ENCODE assay signal across 30 mouse cellular contexts in genomic region chr6:135085703-135086102, GRCm38 (mm10). TPM values are rescaled to one million over a fixed set of nuclear protein-coding genes. Genes with fewer than 3 reads are reported as not detected.
DNase-seq lines count a peak whose midpoint lies in the region; ATAC-seq and TF ChIP-seq lines count a peak whose summit lies in the region.
"Had no signal": no experiment of that assay in that cellular context is flagged by ENCODE, and none has a peak within 500 bp of the region (broad histone marks: within the 10 kb centered on the region; RNA-seq: fewer than 3 reads in every experiment).

No protein-coding gene starts in this region.

- TF ChIP-seq EP300 in lung, postnatal 0 days (IDR thresholded peaks at IDR 0.05), result no peak

- no peak overlapping the region for H3K9ac ChIP-seq in lung, postnatal 0 days (replicated peaks; ENCODE audit: low read depth)
- H3K9ac ChIP-seq in hindbrain, postnatal 0 days (replicated peaks; ENCODE audit: low read length), result no peak overlapping the region
- H3K9ac ChIP-seq: embryonic facial prominence, embryonic 13.5 days; embryonic facial prominence, embryonic 15.5 days; forebrain, embryonic 12.5 days had no signal

- no peak overlapping the region for H3K27ac ChIP-seq in lung, postnatal 0 days (ENCODE audit: low read length)
- no peak overlapping the region for H3K27ac ChIP-seq in hindbrain, postnatal 0 days
- H3K27ac ChIP-seq: embryonic facial prominence, embryonic 13.5 days; embryonic facial prominence, embryonic 15.5 days; forebrain, embryonic 10.5 days; forebrain, embryonic 12.5 days had no signal

- ATAC-seq in lung, postnatal 0 days, result peak; percentile 8
- no peak for ATAC-seq in hindbrain, postnatal 0 days
- ATAC-seq: activated CD4-positive, CD25-positive, alpha-beta regulatory T cell, adult 4 months; forebrain, embryonic 14.5 days; forebrain, embryonic 16.5 days; Patski had no signal

- no peaks in the 10 kb centered on the region for H3K27me3 ChIP-seq in lung, postnatal 0 days (replicated peaks; ENCODE audit: insufficient read depth, low read length)
- H3K27me3 ChIP-seq in hindbrain, postnatal 0 days (ENCODE audit: insufficient read depth, low read length), result no peaks in the 10 kb centered on the region
- H3K27me3 ChIP-seq: embryonic facial prominence, embryonic 13.5 days; embryonic facial prominence, embryonic 15.5 days; forebrain, embryonic 12.5 days; Patski had no signal

- WGBS in lung, postnatal 0 days, result 86% methylated on average over 1 of the region's 1 CpGs
- WGBS in hindbrain, postnatal 0 days, result 90% methylated on average over 1 of the region's 1 CpGs

- H3K4me3 ChIP-seq in lung, postnatal 0 days (ENCODE audit: low read depth, low read length), result no peak overlapping the region
- no peak overlapping the region for H3K4me3 ChIP-seq in hindbrain, postnatal 0 days (ENCODE audit: low read length)
- H3K4me3 ChIP-seq: embryonic facial prominence, embryonic 13.5 days; embryonic facial prominence, embryonic 15.5 days; erythroblast, embryonic 14.5 days; forebrain, embryonic 10.5 days; forebrain, embryonic 12.5 days had no signal

- TF ChIP-seq CTCF in lung, postnatal 0 days (IDR thresholded peaks at IDR 0.05), result no peak
- no peak for TF ChIP-seq CTCF in hindbrain, postnatal 0 days (IDR thresholded peaks at IDR 0.05; ENCODE audit: low read depth)

- H3K4me2 ChIP-seq in lung, postnatal 0 days (replicated peaks; ENCODE audit: low read depth, low read length), result no peak overlapping the region
- H3K4me2 ChIP-seq in hindbrain, postnatal 0 days (ENCODE audit: low read depth, low read length), result no peak overlapping the region
- H3K4me2 ChIP-seq: embryonic facial prominence, embryonic 13.5 days; embryonic facial prominence, embryonic 15.5 days; forebrain, embryonic 12.5 days had no signal

- H3K9me3 ChIP-seq in lung, postnatal 0 days (ENCODE audit: low read length), result no peaks in the 10 kb centered on the region
- H3K9me3 ChIP-seq in hindbrain, postnatal 0 days (ENCODE audit: low read length), result no peaks in the 10 kb centered on the region
- H3K9me3 ChIP-seq: embryonic facial prominence, embryonic 13.5 days; embryonic facial prominence, embryonic 15.5 days; forebrain, embryonic 10.5 days; forebrain, embryonic 12.5 days; G1E had no signal

- H3K4me1 ChIP-seq in lung, postnatal 0 days (ENCODE audit: insufficient read depth, low read depth, low read length), result no peaks in the 10 kb centered on the region
- no peaks in the 10 kb centered on the region for H3K4me1 ChIP-seq in hindbrain, postnatal 0 days (ENCODE audit: insufficient read depth, low read length)

- H3K36me3 ChIP-seq in lung, postnatal 0 days (ENCODE audit: insufficient read depth, low read length), result no peaks in the 10 kb centered on the region
- no peaks in the 10 kb centered on the region for H3K36me3 ChIP-seq in hindbrain, postnatal 0 days (ENCODE audit: insufficient read depth, low read length)
- H3K36me3 ChIP-seq: embryonic facial prominence, embryonic 13.5 days; embryonic facial prominence, embryonic 15.5 days; forebrain, embryonic 10.5 days; forebrain, embryonic 12.5 days; G1E had no signal

- no peak for DNase-seq in lung, postnatal 0 days (ENCODE audit: low spot score)
- no peak for DNase-seq in lung, postnatal 10 days
- DNase-seq in R1 (ENCODE audit: low read depth, low spot score), result peak; percentile 70
- DNase-seq in hindbrain, postnatal 0 days (ENCODE audit: low spot score), result no peak
- DNase-seq in adrenal gland, postnatal 4 days (ENCODE audit: low spot score in 2 of 2), result no peak
- DNase-seq: adrenal gland, adult 8-10 months; adrenal gland, postnatal 14 days; adrenal gland, postnatal 36 days; cerebellum, adult 11 months; cerebellum, adult 18-20 months; cerebellum, adult 8-10 months; cerebellum, adult 9-11 months; cerebellum, postnatal 14 days; cerebellum, postnatal 36 days; embryo, embryonic 11 days had no signal

RNA-seq across cellular contexts. Expression of gene Gprc5a, which starts 20.3 kb away (rescaled TPM):
- polyA plus RNA-seq in lung, postnatal 0 days (2015; fragmentation: Nextera tagmentation; extraction: Ambion mirVana), result 601 and 607 TPM in 2 replicates
- total RNA-seq in hindbrain, postnatal 0 days (2014; rRNA removed), result 0.25 and 0.63 TPM in 2 replicates
- 0.30 and 0.35 TPM in 2 replicates for polyA plus RNA-seq in hindbrain, postnatal 0 days (2015; fragmentation: Nextera tagmentation; extraction: Ambion mirVana)
- 1 to 10 TPM; 1.7 to 3.0 TPM for total RNA-seq in adrenal gland, postnatal 4 days (2021)
- total RNA-seq: G1E had no signal
- polyA plus RNA-seq: erythroblast, embryonic 14.5 days; G1E had no signal

RNA-seq across cellular contexts. Expression of gene Gprc5d, which starts 32.4 kb away (rescaled TPM):
- not detected in 2 replicates for polyA plus RNA-seq in lung, postnatal 0 days (2015; fragmentation: Nextera tagmentation; extraction: Ambion mirVana)
- not detected in 2 replicates for total RNA-seq in hindbrain, postnatal 0 days (2014; rRNA removed)
- polyA plus RNA-seq in hindbrain, postnatal 0 days (2015; fragmentation: Nextera tagmentation; extraction: Ambion mirVana), result not detected in 2 replicates
- not detected for total RNA-seq in adrenal gland, postnatal 4 days (2021)
- total RNA-seq: adrenal gland, adult 18-20 months; adrenal gland, adult 8-10 months; adrenal gland, postnatal 14 days; adrenal gland, postnatal 36 days; common myeloid progenitor, adult 5-6 weeks; G1E had no signal
- polyA plus RNA-seq: activated CD4-positive, CD25-positive, alpha-beta regulatory T cell, adult 4 months; brain, embryonic 14.5 days; C2C12; embryonic facial prominence, embryonic 11.5 days; embryonic facial prominence, embryonic 13.5 days; forebrain, embryonic 10.5 days; forebrain, embryonic 12.5 days; forebrain, embryonic 14.5 days; forebrain, embryonic 16.5 days; G1E; Patski had no signal
